Mouse (Mus musculus): ENCODE results near the gene Fibin. TPM values are rescaled to one million over a fixed set of nuclear protein-coding genes. Genes with fewer than 3 reads are reported as not detected.

Gene Fibin
- polyA plus RNA-seq, 1 experiment: 5.9 TPM

DNA sequence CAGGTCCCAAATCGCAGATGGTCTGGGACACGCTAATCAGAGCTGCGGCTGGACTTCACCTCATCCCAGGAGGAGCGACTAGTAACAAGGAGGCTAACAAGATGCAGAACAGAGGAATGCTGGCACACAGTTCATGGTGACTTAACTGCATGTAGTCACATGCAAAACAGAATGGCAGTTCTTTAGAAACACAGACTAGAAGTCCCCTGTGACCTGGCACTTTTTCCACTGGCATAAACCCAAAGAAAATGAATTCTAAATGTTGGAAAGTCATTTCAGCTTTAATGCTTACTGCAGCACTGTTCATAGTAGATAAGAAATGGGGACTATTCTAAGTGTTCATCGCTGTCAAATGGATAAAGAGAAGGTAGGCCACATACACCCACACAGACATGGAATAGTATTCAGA, 11.1 kb downstream of the Fibin start:
- TF ChIP-seq CEBPB (IDR thresholded peaks at IDR 0.05; ENCODE audit: insufficient read depth, poor library complexity, severe bottlenecking) (no peak), MAX (IDR thresholded peaks at IDR 0.05; ENCODE audit: low read depth) (no peak)
- H3K27me3 ChIP-seq (ENCODE audit: control insufficient read depth, insufficient read depth, insufficient read length): no peaks in the 10 kb centered on the region

GRCm38 (mm10) chr2:110351406-110351805, 11.6 kb downstream of the Fibin start:
- H3ac ChIP-seq (ENCODE audit: control insufficient read depth, insufficient read length): no peak overlapping the region
- peak overlapping the region; percentile 48 for H3K4me2 ChIP-seq (ENCODE audit: low read depth)
- no peaks in the 10 kb centered on the region for H3K79me2 ChIP-seq (ENCODE audit: control insufficient read depth, insufficient read depth)
- TF ChIP-seq SRF (IDR thresholded peaks at IDR 0.05; ENCODE audit: control insufficient read depth, insufficient read length, low read depth) (no peak), USF1 (IDR thresholded peaks at IDR 0.05; ENCODE audit: low read depth) (no peak), CEBPB (IDR thresholded peaks at IDR 0.05; ENCODE audit: insufficient read depth, poor library complexity, severe bottlenecking) (no peak), TCF12 (IDR thresholded peaks at IDR 0.05; ENCODE audit: insufficient read depth, poor library complexity, severe bottlenecking) (no peak), MAX (IDR thresholded peaks at IDR 0.05; ENCODE audit: low read depth) (no peak), E2F4 (IDR thresholded peaks at IDR 0.05; ENCODE audit: insufficient read depth) (no peak), MYOG (IDR thresholded peaks at IDR 0.05; ENCODE audit: control insufficient read depth in 1 of 3, insufficient read depth in 1 of 3, insufficient read length in 2 of 3, low read depth in 2 of 3) (no peak), TCF3 (IDR thresholded peaks at IDR 0.05; ENCODE audit: insufficient read length, low read depth) (no peak), POLR2AphosphoS2 (IDR thresholded peaks at IDR 0.05; ENCODE audit: insufficient read length, low read depth) (no peak), POLR2A (IDR thresholded peaks at IDR 0.05; ENCODE audit: insufficient read length, low read depth) (no peak), REST (IDR thresholded peaks at IDR 0.05; ENCODE audit: insufficient read depth, insufficient read length) (no peak), MYOD1 (IDR thresholded peaks at IDR 0.05; ENCODE audit: control insufficient read depth in 1 of 3, insufficient read length in 2 of 3, low read depth in 2 of 3) (no peak)
- no peak overlapping the region for H3K4me3 ChIP-seq
- no peaks in the 10 kb centered on the region for H3K27me3 ChIP-seq (ENCODE audit: control insufficient read depth, insufficient read depth, insufficient read length)
- no peaks in the 10 kb centered on the region for H3K36me3 ChIP-seq (ENCODE audit: control insufficient read depth, insufficient read depth)

More for the DNA sequence above, 11.1 kb downstream of the Fibin start:
- H3K36me3 ChIP-seq (ENCODE audit: control insufficient read depth, insufficient read depth): no peaks in the 10 kb centered on the region
- no peaks in the 10 kb centered on the region for H3K79me2 ChIP-seq (ENCODE audit: control insufficient read depth, insufficient read depth)
- no peak overlapping the region for H3K4me3 ChIP-seq
- H3K4me2 ChIP-seq (ENCODE audit: low read depth): peak overlapping the region; percentile 48
- no peak overlapping the region for H3ac ChIP-seq (ENCODE audit: control insufficient read depth, insufficient read length)

DNA sequence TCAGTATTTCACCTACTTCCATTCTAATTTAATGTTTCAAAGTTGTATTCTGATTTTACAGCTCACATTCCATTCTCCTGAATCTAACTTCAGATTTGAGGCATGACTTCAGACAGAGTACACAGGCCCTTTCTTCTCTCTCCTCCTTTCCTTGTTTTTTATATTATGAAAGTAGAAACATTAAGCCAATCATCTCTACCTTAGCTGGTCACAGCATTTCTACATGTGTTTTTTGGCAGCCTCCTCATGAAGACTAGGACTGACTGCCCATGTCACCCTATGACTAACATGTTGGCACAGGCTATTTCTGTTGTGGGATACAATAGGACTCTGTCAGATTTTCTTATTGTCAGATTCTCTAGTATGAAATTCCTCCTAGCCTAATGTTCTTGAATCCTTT, 34.0 kb downstream of the Fibin start:
- Histone ChIP-seq H3K4me3 (no peak overlapping the region), H3ac (ENCODE audit: control insufficient read depth, insufficient read length) (no peak overlapping the region), H3K79me2 (ENCODE audit: control insufficient read depth, insufficient read depth) (no peaks in the 10 kb centered on the region), H3K4me2 (ENCODE audit: low read depth) (no peak overlapping the region), H3K27me3 (ENCODE audit: control insufficient read depth, insufficient read depth, insufficient read length) (no peaks in the 10 kb centered on the region), H3K36me3 (ENCODE audit: control insufficient read depth, insufficient read depth) (no peaks in the 10 kb centered on the region)
- TF ChIP-seq CEBPB (IDR thresholded peaks at IDR 0.05; ENCODE audit: insufficient read depth, poor library complexity, severe bottlenecking): no peak
- no peak for TF ChIP-seq MYOG (IDR thresholded peaks at IDR 0.05; ENCODE audit: control insufficient read depth in 1 of 3, insufficient read depth in 1 of 3, insufficient read length in 2 of 3, low read depth in 2 of 3)

- Histone ChIP-seq H3K36me3 (ENCODE audit: control insufficient read depth, insufficient read depth) (no peaks in the 10 kb centered on the region), H3K4me2 (ENCODE audit: low read depth) (no peak overlapping the region), H3K27me3 (ENCODE audit: control insufficient read depth, insufficient read depth, insufficient read length) (no peaks in the 10 kb centered on the region), H3ac (ENCODE audit: control insufficient read depth, insufficient read length) (no peak overlapping the region), H3K4me3 (no peak overlapping the region), H3K79me2 (ENCODE audit: control insufficient read depth, insufficient read depth) (no peaks in the 10 kb centered on the region)
- no peak for TF ChIP-seq TCF3 (IDR thresholded peaks at IDR 0.05; ENCODE audit: insufficient read length, low read depth)
- no peak for TF ChIP-seq USF1 (IDR thresholded peaks at IDR 0.05; ENCODE audit: low read depth)
- TF ChIP-seq POLR2A (IDR thresholded peaks at IDR 0.05; ENCODE audit: insufficient read length, low read depth): no peak
- no peak for TF ChIP-seq MYOG (IDR thresholded peaks at IDR 0.05; ENCODE audit: control insufficient read depth in 1 of 3, insufficient read depth in 1 of 3, insufficient read length in 2 of 3, low read depth in 2 of 3)
- no peak for TF ChIP-seq TCF12 (IDR thresholded peaks at IDR 0.05; ENCODE audit: insufficient read depth, poor library complexity, severe bottlenecking)
- no peak for TF ChIP-seq CEBPB (IDR thresholded peaks at IDR 0.05; ENCODE audit: insufficient read depth, poor library complexity, severe bottlenecking)
- TF ChIP-seq SRF (IDR thresholded peaks at IDR 0.05; ENCODE audit: control insufficient read depth, insufficient read length, low read depth): no peak
- no peak for TF ChIP-seq MAX (IDR thresholded peaks at IDR 0.05; ENCODE audit: low read depth)
- no peak for TF ChIP-seq E2F4 (IDR thresholded peaks at IDR 0.05; ENCODE audit: insufficient read depth)
- no peak for TF ChIP-seq REST (IDR thresholded peaks at IDR 0.05; ENCODE audit: insufficient read depth, insufficient read length)
These were observed 43.0 kb downstream of the Fibin start for GRCm38 (mm10) chr2:110319949-110320348.

- no peak overlapping the region for H3K4me3 ChIP-seq
- no peak overlapping the region for H3K4me2 ChIP-seq (ENCODE audit: low read depth)
- H3ac ChIP-seq (ENCODE audit: control insufficient read depth, insufficient read length): no peak overlapping the region
- no peaks in the 10 kb centered on the region for H3K79me2 ChIP-seq (ENCODE audit: control insufficient read depth, insufficient read depth)
- TF ChIP-seq POLR2A (IDR thresholded peaks at IDR 0.05; ENCODE audit: insufficient read length, low read depth): no peak
- no peak for TF ChIP-seq CEBPB (IDR thresholded peaks at IDR 0.05; ENCODE audit: insufficient read depth, poor library complexity, severe bottlenecking)
- no peak for TF ChIP-seq MYOG (IDR thresholded peaks at IDR 0.05; ENCODE audit: control insufficient read depth in 1 of 3, insufficient read depth in 1 of 3, insufficient read length in 2 of 3, low read depth in 2 of 3)
- TF ChIP-seq E2F4 (IDR thresholded peaks at IDR 0.05; ENCODE audit: insufficient read depth): no peak
- TF ChIP-seq MYOD1 (IDR thresholded peaks at IDR 0.05; ENCODE audit: control insufficient read depth in 1 of 3, insufficient read length in 2 of 3, low read depth in 2 of 3): no peak
- TF ChIP-seq MAX (IDR thresholded peaks at IDR 0.05; ENCODE audit: low read depth): no peak
- H3K36me3 ChIP-seq (ENCODE audit: control insufficient read depth, insufficient read depth): no peaks in the 10 kb centered on the region
- no peaks in the 10 kb centered on the region for H3K27me3 ChIP-seq (ENCODE audit: control insufficient read depth, insufficient read depth, insufficient read length)
These were observed 43.7 kb downstream of the Fibin start for GRCm38 (mm10) chr2:110319266-110319665.
